In the genomic region with DNA sequence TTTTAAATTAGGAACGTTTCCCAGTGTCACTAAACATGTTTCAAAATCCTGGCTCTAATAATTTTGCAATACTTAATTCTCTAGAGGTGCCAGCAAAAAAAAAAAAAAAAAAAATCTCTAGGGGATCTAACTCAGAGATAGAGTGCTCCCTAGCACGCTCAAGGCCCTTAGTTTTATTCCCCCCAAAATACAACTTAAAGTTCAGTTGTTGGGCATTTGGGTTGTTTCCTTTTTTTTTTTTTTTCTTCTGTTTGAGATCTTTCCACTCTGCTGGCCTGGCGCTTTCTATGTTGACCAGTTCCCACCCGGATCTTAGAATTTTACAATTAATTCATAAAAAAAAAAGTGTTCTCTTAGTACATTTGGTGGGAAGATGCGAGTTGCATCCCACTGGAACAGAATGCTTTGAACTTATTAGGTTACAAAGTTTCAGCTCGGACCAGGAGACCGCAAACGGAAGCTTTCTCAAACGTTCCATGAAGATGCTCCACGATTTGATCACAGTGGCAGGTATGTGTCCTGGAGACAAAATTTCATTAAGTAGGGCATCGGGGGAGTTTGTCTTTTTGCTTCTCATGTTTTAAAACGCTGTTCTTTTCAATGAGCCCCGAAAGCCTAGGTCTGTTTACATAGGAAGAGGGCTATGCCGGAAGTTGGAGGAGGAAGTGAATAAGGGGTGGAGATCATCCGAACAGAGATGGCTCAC, we compare ENCODE assay signal across 36 mouse cellular contexts. TPM values are rescaled to one million over a fixed set of nuclear protein-coding genes. Genes with fewer than 3 reads are reported as not detected.
DNase-seq lines count a peak whose midpoint lies in the region; ATAC-seq and TF ChIP-seq lines count a peak whose summit lies in the region.
"Had no signal": no experiment of that assay in that cellular context is flagged by ENCODE, and none has a peak within 500 bp of the region (broad histone marks: within the 10 kb centered on the region; RNA-seq: fewer than 3 reads in every experiment).

No protein-coding gene starts in this region.

- H3K27ac ChIP-seq in midbrain, embryonic 11.5 days (ENCODE audit: low read depth, low read length), result no peak overlapping the region
- no peak overlapping the region for H3K27ac ChIP-seq in midbrain, embryonic 13.5 days
- H3K27ac ChIP-seq in heart, embryonic 10.5 days, result no peak overlapping the region
- H3K27ac ChIP-seq: embryonic facial prominence, embryonic 12.5 days; heart, embryonic 13.5 days; hindbrain, embryonic 15.5 days; intestine, embryonic 15.5 days; limb, embryonic 10.5 days; limb, embryonic 15.5 days; liver, embryonic 15.5 days; midbrain, embryonic 12.5 days had no signal

- peak; percentile 89 for DNase-seq in midbrain, embryonic 11.5 days (ENCODE audit: low spot score, missing footprints)
- DNase-seq in G1E (ENCODE audit: low spot score), result no peak
- DNase-seq in induced T-regulatory cell, adult 2 months (ENCODE audit: low read depth), result peak; percentile 52
- peak; percentile 29 for DNase-seq in naive thymus-derived CD4-positive, alpha-beta T cell, adult 2 months (ENCODE audit: low read depth)
- DNase-seq in heart, embryonic 10.5 days (ENCODE audit: low spot score), result no peak
- DNase-seq in thymus, postnatal 25 days, result no peak
- DNase-seq: adrenal gland, postnatal 14 days; cerebellum, adult 18-20 months; cerebellum, postnatal 10 days; gastrocnemius, postnatal 25 days; heart, adult 18-20 months; heart, postnatal 10 days; kidney, adult 8-10 months; kidney, postnatal 10 days; layer of hippocampus, postnatal 36 days; lung, embryonic 14.5 days; lung, postnatal 14 days; right cerebral cortex, adult 18-20 months; right cerebral cortex, postnatal 4 days had no signal

- H3K4me1 ChIP-seq in midbrain, embryonic 11.5 days (ENCODE audit: control insufficient read depth, insufficient read depth, low read length), result no peaks in the 10 kb centered on the region
- H3K4me1 ChIP-seq in midbrain, embryonic 13.5 days (replicated peaks), result no peaks in the 10 kb centered on the region
- peaks cover 42% of the 10 kb centered on the region for H3K4me1 ChIP-seq in G1E (ENCODE audit: insufficient read depth, low read depth, low read length)
- peaks cover 4% of the 10 kb centered on the region for H3K4me1 ChIP-seq in heart, embryonic 10.5 days
- H3K4me1 ChIP-seq: embryonic facial prominence, embryonic 12.5 days; hindbrain, embryonic 15.5 days; intestine, embryonic 15.5 days; liver, embryonic 15.5 days; midbrain, embryonic 12.5 days had no signal

- no peaks in the 10 kb centered on the region for H3K36me3 ChIP-seq in midbrain, embryonic 11.5 days (ENCODE audit: control insufficient read depth, insufficient read depth, low read length)
- H3K36me3 ChIP-seq in midbrain, embryonic 13.5 days, result no peaks in the 10 kb centered on the region
- H3K36me3 ChIP-seq in G1E (replicated peaks), result peaks cover 38% of the 10 kb centered on the region
- no peaks in the 10 kb centered on the region for H3K36me3 ChIP-seq in heart, embryonic 10.5 days
- H3K36me3 ChIP-seq: embryonic facial prominence, embryonic 12.5 days; heart, embryonic 13.5 days; hindbrain, embryonic 15.5 days; intestine, embryonic 15.5 days; limb, embryonic 10.5 days; limb, embryonic 15.5 days; liver, embryonic 15.5 days; midbrain, embryonic 12.5 days had no signal

- WGBS in midbrain, embryonic 11.5 days, result 4% methylated on average over 15 of the region's 15 CpGs
- WGBS in midbrain, embryonic 13.5 days, result 4% methylated on average over 15 of the region's 15 CpGs
- WGBS in heart, embryonic 10.5 days, result 3% methylated on average over 15 of the region's 15 CpGs

- no peak overlapping the region for H3K4me3 ChIP-seq in midbrain, embryonic 11.5 days (ENCODE audit: low read depth, low read length)
- no peak overlapping the region for H3K4me3 ChIP-seq in midbrain, embryonic 13.5 days (replicated peaks)
- peak overlapping the region; percentile 54; the same call in 1 of the 2 replicates for H3K4me3 ChIP-seq in G1E (ENCODE audit: low read depth, low read length)
- H3K4me3 ChIP-seq in heart, embryonic 10.5 days, result no peak overlapping the region; the same call in 1 of the 2 replicates
- H3K4me3 ChIP-seq: embryonic facial prominence, embryonic 12.5 days; heart, embryonic 13.5 days; hindbrain, embryonic 15.5 days; intestine, embryonic 15.5 days; limb, embryonic 10.5 days; limb, embryonic 15.5 days; liver, embryonic 15.5 days; midbrain, embryonic 12.5 days had no signal

- H3K27me3 ChIP-seq in midbrain, embryonic 11.5 days (ENCODE audit: control insufficient read depth, insufficient read depth, low read length), result peaks cover 87% of the 10 kb centered on the region
- peaks cover 99% of the 10 kb centered on the region for H3K27me3 ChIP-seq in midbrain, embryonic 13.5 days
- no peaks in the 10 kb centered on the region for H3K27me3 ChIP-seq in G1E (ENCODE audit: insufficient read depth, low read length)
- H3K27me3 ChIP-seq in heart, embryonic 10.5 days (ENCODE audit: insufficient read depth, poor library complexity, severe bottlenecking), result peaks cover 99% of the 10 kb centered on the region

- no peaks in the 10 kb centered on the region for H3K9me3 ChIP-seq in midbrain, embryonic 11.5 days (ENCODE audit: control insufficient read depth, low read length)
- H3K9me3 ChIP-seq in midbrain, embryonic 13.5 days, result no peaks in the 10 kb centered on the region
- peaks cover under 1% of the 10 kb centered on the region for H3K9me3 ChIP-seq in G1E (replicated peaks)
- H3K9me3 ChIP-seq in heart, embryonic 10.5 days, result no peaks in the 10 kb centered on the region
- H3K9me3 ChIP-seq: embryonic facial prominence, embryonic 12.5 days; heart, embryonic 13.5 days; hindbrain, embryonic 15.5 days; intestine, embryonic 15.5 days; limb, embryonic 10.5 days; limb, embryonic 15.5 days; liver, embryonic 15.5 days; midbrain, embryonic 12.5 days had no signal

- no peak for TF ChIP-seq CTCF in G1E (IDR thresholded peaks at IDR 0.05; ENCODE audit: low read depth, low read length)

- no peak overlapping the region for H3K9ac ChIP-seq in midbrain, embryonic 11.5 days (ENCODE audit: low read length)
- no peak overlapping the region for H3K9ac ChIP-seq in midbrain, embryonic 13.5 days (replicated peaks)
- H3K9ac ChIP-seq: embryonic facial prominence, embryonic 12.5 days; heart, embryonic 13.5 days; hindbrain, embryonic 15.5 days; intestine, embryonic 15.5 days; limb, embryonic 15.5 days; liver, embryonic 15.5 days; lung, embryonic 14.5 days; midbrain, embryonic 12.5 days had no signal

- no peak overlapping the region for H3K4me2 ChIP-seq in midbrain, embryonic 11.5 days
- H3K4me2 ChIP-seq in midbrain, embryonic 13.5 days (replicated peaks), result no peak overlapping the region
- H3K4me2 ChIP-seq: embryonic facial prominence, embryonic 12.5 days; heart, embryonic 13.5 days; hindbrain, embryonic 15.5 days; intestine, embryonic 15.5 days; limb, embryonic 15.5 days; liver, embryonic 15.5 days; lung, embryonic 14.5 days; midbrain, embryonic 12.5 days had no signal

- ATAC-seq in midbrain, embryonic 11.5 days (ENCODE audit: low FRiP score), result no peak
- ATAC-seq in midbrain, embryonic 13.5 days, result no peak
- ATAC-seq in G1E (ENCODE audit: extremely low read depth, insufficient number of reproducible peaks, low FRiP score, poor library complexity, severe bottlenecking), result no peak
- ATAC-seq: forebrain, embryonic 14.5 days; intestine, embryonic 15.5 days had no signal

RNA-seq across cellular contexts. Expression of a gene that starts 11.5 kb away (rescaled TPM):
- polyA plus RNA-seq in midbrain, embryonic 11.5 days (2014; fragmentation: Nextera tagmentation; extraction: Ambion mirVana), result not detected in 2 replicates
- not detected in 2 replicates for polyA plus RNA-seq in midbrain, embryonic 13.5 days (2015; fragmentation: Nextera tagmentation; extraction: Ambion mirVana)
- total RNA-seq in G1E (2014; fragmentation: Nextera tagmentation) (17.4 and 25.0 TPM in 2 replicates), G1E (2017) (38.8 and 46.4 TPM in 2 replicates)
- polyA plus RNA-seq in G1E (2012), result 93.3 and 93.9 TPM in 2 replicates
- polyA plus RNA-seq in heart, embryonic 10.5 days (2016; fragmentation: Nextera tagmentation; extraction: Ambion mirVana), result not detected in 2 replicates
- total RNA-seq: adrenal gland, postnatal 14 days; gastrocnemius, adult 18-20 months; gastrocnemius, postnatal 25 days; heart, adult 18-20 months; heart, postnatal 10 days; hematopoietic stem cell, adult 5-6 weeks; layer of hippocampus, postnatal 36 days; left cerebral cortex, postnatal 10 days; neutrophil, adult 5-6 weeks had no signal
- polyA plus RNA-seq: cortical plate, adult 2 months; embryonic facial prominence, embryonic 12.5 days; forebrain, embryonic 14.5 days; heart, embryonic 13.5 days; hindbrain, embryonic 15.5 days; large intestine, adult 2 months; limb, embryonic 10.5 days; limb, embryonic 15.5 days; liver, embryonic 15.5 days; lung, embryonic 14.5 days; midbrain, embryonic 12.5 days; stomach, embryonic 14.5 days had no signal

Comparison
In these comparisons a context has a peak if more than half of its experiments do, and no peak if none do; other contexts are left out.
1. DNase-seq: peak in midbrain, embryonic 11.5 days (single experiment), induced T-regulatory cell, adult 2 months (single experiment) and naive thymus-derived CD4-positive, alpha-beta T cell, adult 2 months (single experiment); none in G1E (single experiment), heart, embryonic 10.5 days (single experiment) and thymus, postnatal 25 days (single experiment).
2. RNA of a gene that starts 11.5 kb away (polyA plus RNA-seq): 93.3 to 93.9 TPM in G1E; not detected in midbrain, embryonic 11.5 days, not detected in midbrain, embryonic 13.5 days and not detected in heart, embryonic 10.5 days; every median in the first group is over 10 times any median in the second.